ENCODE assay signal across 12 mouse cellular contexts in the genomic region with DNA sequence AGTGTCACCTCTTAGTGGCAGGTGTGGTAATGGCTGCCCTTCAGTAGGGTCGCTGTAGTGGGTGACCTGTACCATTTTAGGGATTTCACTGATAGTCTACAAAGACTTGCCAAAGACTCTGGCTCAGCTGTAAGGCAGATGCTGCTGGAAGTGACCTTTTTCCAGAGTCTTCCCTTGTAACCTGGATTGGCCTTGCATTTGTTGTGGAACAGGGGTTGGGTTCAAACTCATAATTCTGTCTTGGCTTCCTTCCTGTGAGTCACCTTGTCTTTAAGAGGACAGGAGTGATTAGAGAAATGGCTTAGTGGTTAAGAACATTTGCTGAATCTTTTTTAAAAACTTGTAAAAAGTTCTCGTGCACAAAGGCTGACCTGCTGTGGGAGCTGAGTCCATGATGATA. TPM values are rescaled to one million over a fixed set of nuclear protein-coding genes. Genes with fewer than 3 reads are reported as not detected.
A peak's percentile ranks its signal among the peaks of the same experiment; 100 is the strongest.
DNase-seq lines count a peak whose midpoint lies in the region; ATAC-seq and TF ChIP-seq lines count a peak whose summit lies in the region.
"Had no signal": no experiment of that assay in that cellular context is flagged by ENCODE, and none has a peak within 500 bp of the region (broad histone marks: within the 10 kb centered on the region; RNA-seq: fewer than 3 reads in every experiment).

No protein-coding gene starts in this region.

- no peak for TF ChIP-seq POLR2A in heart, adult 2 months (IDR thresholded peaks at IDR 0.05; ENCODE audit: insufficient read depth, low read depth, low read length)
- TF ChIP-seq POLR2A in testis, adult 2 months (IDR thresholded peaks at IDR 0.05; ENCODE audit: control insufficient read depth, low read depth, low read length), result no peak

- ATAC-seq in heart, embryonic 12.5 days (ENCODE audit: insufficient number of reproducible peaks, low FRiP score), result no peak
- no peak for ATAC-seq in limb, embryonic 13.5 days (ENCODE audit: low FRiP score, low read depth)
- ATAC-seq in erythroid progenitor cell, adult 5-6 weeks (replicated peaks; ENCODE audit: low FRiP score, poor library complexity, severe bottlenecking), result no peak

- no peak for DNase-seq in heart, adult 2 months
- no peak for DNase-seq in testis, postnatal 14 days (ENCODE audit: low spot score)
- no peak for DNase-seq in MN1 (ENCODE audit: low spot score)
- no peak for DNase-seq in layer of hippocampus, adult 8-10 months (ENCODE audit: low spot score in 2 of 2)
- DNase-seq: adrenal gland, postnatal 36 days; cerebellum, postnatal 36 days had no signal

- no peak for TF ChIP-seq CTCF in heart, adult 2 months (IDR thresholded peaks at IDR 0.05)
- TF ChIP-seq CTCF in testis, adult 2 months (IDR thresholded peaks at IDR 0.05; ENCODE audit: control insufficient read depth, insufficient read depth, insufficient replicate concordance, low read depth, low read length), result no peak

- H3K4me2 ChIP-seq in heart, embryonic 12.5 days, result peak overlapping the region; percentile 91
- peak overlapping the region; percentile 92 for H3K4me2 ChIP-seq in limb, embryonic 13.5 days (replicated peaks)

- H3K27ac ChIP-seq in heart, embryonic 12.5 days (ENCODE audit: poor library complexity, severe bottlenecking), result no peak overlapping the region
- no peak overlapping the region; the same call in 1 of the 2 replicates for H3K27ac ChIP-seq in heart, adult 2 months
- H3K27ac ChIP-seq in testis, adult 2 months (ENCODE audit: control insufficient read depth, insufficient read depth, low read depth, low read length), result no peak overlapping the region
- H3K27ac ChIP-seq in limb, embryonic 13.5 days, result no peak overlapping the region

- peaks cover 42% of the 10 kb centered on the region for H3K4me1 ChIP-seq in heart, embryonic 12.5 days (replicated peaks)
- peaks cover 4% of the 10 kb centered on the region for H3K4me1 ChIP-seq in heart, adult 2 months (ENCODE audit: control insufficient read depth, insufficient read depth, low read length)
- peaks cover 12% of the 10 kb centered on the region for H3K4me1 ChIP-seq in testis, adult 2 months (ENCODE audit: control insufficient read depth, insufficient read depth, low read length)
- peaks cover 39% of the 10 kb centered on the region for H3K4me1 ChIP-seq in limb, embryonic 13.5 days

- WGBS in heart, embryonic 12.5 days, result 85% methylated on average over 2 of the region's 2 CpGs
- 58% methylated on average over 2 of the region's 2 CpGs for WGBS in heart, adult 2 months
- WGBS in limb, embryonic 13.5 days, result 82% methylated on average over 2 of the region's 2 CpGs

- peak overlapping the region; percentile 92; the same call in 1 of the 2 replicates for H3K9ac ChIP-seq in heart, embryonic 12.5 days
- H3K9ac ChIP-seq in heart, adult 2 months (ENCODE audit: low read depth, low read length), result no peak overlapping the region
- peak overlapping the region; percentile 93; the same call in 1 of the 2 replicates for H3K9ac ChIP-seq in limb, embryonic 13.5 days

- H3K79me2 ChIP-seq in heart, adult 2 months (replicated peaks; ENCODE audit: control insufficient read depth, insufficient read depth, low read length), result no peaks in the 10 kb centered on the region

- peaks cover 54% of the 10 kb centered on the region for H3K36me3 ChIP-seq in heart, embryonic 12.5 days
- H3K36me3 ChIP-seq in heart, adult 2 months (ENCODE audit: control insufficient read depth, insufficient read depth, low read length), result peaks cover 15% of the 10 kb centered on the region
- H3K36me3 ChIP-seq in testis, adult 2 months (ENCODE audit: control insufficient read depth, insufficient read depth, low read length), result peaks cover 2% of the 10 kb centered on the region; the same call in 1 of the 2 replicates
- peaks cover 54% of the 10 kb centered on the region for H3K36me3 ChIP-seq in limb, embryonic 13.5 days

- H3K9me3 ChIP-seq in heart, embryonic 12.5 days (replicated peaks), result no peaks in the 10 kb centered on the region
- H3K9me3 ChIP-seq in limb, embryonic 13.5 days, result no peaks in the 10 kb centered on the region

- intact Hi-C loops in heart, adult 2 months (cut with DNase I), result loop anchor here (10.0 kb wide), 1 partner anchor 131 kb away; no protein-coding TSS in a partner anchor

- no peak for TF ChIP-seq EP300 in heart, adult 2 months (IDR thresholded peaks at IDR 0.05; ENCODE audit: insufficient read depth, low read depth, low read length)

- H3K27me3 ChIP-seq in heart, embryonic 12.5 days (replicated peaks), result 0 out of 2 replicates have a peak, but pooled peaks cover 6% of the 10 kb centered on the region
- no peaks in the 10 kb centered on the region for H3K27me3 ChIP-seq in heart, adult 2 months (ENCODE audit: control insufficient read depth, insufficient read depth, low read length)
- no peaks in the 10 kb centered on the region for H3K27me3 ChIP-seq in testis, adult 2 months (ENCODE audit: control insufficient read depth, insufficient read depth, low read length)
- no peaks in the 10 kb centered on the region for H3K27me3 ChIP-seq in limb, embryonic 13.5 days

- peak overlapping the region; percentile 70; the same call in 1 of the 2 replicates for H3K4me3 ChIP-seq in heart, embryonic 12.5 days
- H3K4me3 ChIP-seq in heart, adult 2 months, result no peak overlapping the region
- peak overlapping the region; percentile 94; the same call in 1 of the 2 replicates for H3K4me3 ChIP-seq in testis, adult 2 months (ENCODE audit: control insufficient read depth, low read depth, low read length)
- peak overlapping the region; percentile 91 for H3K4me3 ChIP-seq in limb, embryonic 13.5 days

RNA-seq across cellular contexts. Expression of a gene that starts 19.3 kb away (rescaled TPM):
- polyA plus RNA-seq in heart, embryonic 12.5 days (2016; fragmentation: Nextera tagmentation; extraction: Ambion mirVana), result 1.3 and 1.4 TPM in 2 replicates
- total RNA-seq in heart, adult 2 months (2021), result 10 to 100 TPM; 42.5 to 50.3 TPM
- 55.0 and 66.1 TPM in 2 replicates for polyA plus RNA-seq in heart, adult 2 months (2012; rRNA removed)
- polyA plus RNA-seq in testis, adult 2 months (2012; rRNA removed), result 3.7 and 5.5 TPM in 2 replicates
- 6.0 and 7.2 TPM in 2 replicates for polyA plus RNA-seq in limb, embryonic 13.5 days (2015; fragmentation: Nextera tagmentation; extraction: Ambion mirVana)
- not detected in 2 replicates for total RNA-seq in erythroid progenitor cell, adult 5-6 weeks (2015; ENCODE audit: low replicate concordance)
- not detected in 2 replicates for total RNA-seq in erythroid progenitor cell, adult 5-6 weeks (2017; ENCODE audit: low replicate concordance)
- 10 to 100 TPM; 57.2 to 76.1 (median 63.0) TPM for total RNA-seq in layer of hippocampus, adult 8-10 months (2022)
- total RNA-seq: granulocyte monocyte progenitor cell, adult 5-6 weeks; monocyte, adult 5-6 weeks had no signal

RNA-seq across cellular contexts. Expression of a gene that starts 20.1 kb away (rescaled TPM):
- 0.73 TPM in 1 of 2 replicates, not detected in the other for polyA plus RNA-seq in heart, embryonic 12.5 days (2016; fragmentation: Nextera tagmentation; extraction: Ambion mirVana)
- total RNA-seq in heart, adult 2 months (2021), result 1 to 10 TPM; 1.1 to 1.3 TPM
- polyA plus RNA-seq in heart, adult 2 months (2012; rRNA removed), result 0.76 and 1.1 TPM in 2 replicates
- 7.8 and 8.4 TPM in 2 replicates for polyA plus RNA-seq in testis, adult 2 months (2012; rRNA removed)
- 0.56 and 0.83 TPM in 2 replicates for polyA plus RNA-seq in limb, embryonic 13.5 days (2015; fragmentation: Nextera tagmentation; extraction: Ambion mirVana)
- not detected in 2 replicates for total RNA-seq in erythroid progenitor cell, adult 5-6 weeks (2015; ENCODE audit: low replicate concordance)
- total RNA-seq in erythroid progenitor cell, adult 5-6 weeks (2017; ENCODE audit: low replicate concordance), result not detected in 2 replicates
- 1 to 10 TPM; 4.8 to 8.5 (median 5.8) TPM for total RNA-seq in layer of hippocampus, adult 8-10 months (2022)
- total RNA-seq: granulocyte monocyte progenitor cell, adult 5-6 weeks; monocyte, adult 5-6 weeks had no signal

RNA-seq across cellular contexts. Expression of a gene that starts 46.6 kb away (rescaled TPM):
- 7.5 and 8.1 TPM in 2 replicates for polyA plus RNA-seq in heart, embryonic 12.5 days (2016; fragmentation: Nextera tagmentation; extraction: Ambion mirVana)
- total RNA-seq in heart, adult 2 months (2021), result 10 to 100 TPM; 10.8 to 11.2 TPM
- polyA plus RNA-seq in heart, adult 2 months (2012; rRNA removed), result 19.2 and 22.3 TPM in 2 replicates
- 6.3 and 7.5 TPM in 2 replicates for polyA plus RNA-seq in testis, adult 2 months (2012; rRNA removed)
- 4.0 and 5.1 TPM in 2 replicates for polyA plus RNA-seq in limb, embryonic 13.5 days (2015; fragmentation: Nextera tagmentation; extraction: Ambion mirVana)
- total RNA-seq in erythroid progenitor cell, adult 5-6 weeks (2015; ENCODE audit: low replicate concordance), result 6.3 and 12.6 TPM in 2 replicates
- 5.9 and 11.5 TPM in 2 replicates for total RNA-seq in erythroid progenitor cell, adult 5-6 weeks (2017; ENCODE audit: low replicate concordance)
- 1 to 10 TPM; 1.1 to 2.5 (median 1.8) TPM for total RNA-seq in layer of hippocampus, adult 8-10 months (2022)
